Mouse (Mus musculus) liver, embryonic 14.5 days (tissue): ENCODE results near the gene Fmo2. TPM values are rescaled to one million over a fixed set of nuclear protein-coding genes. Genes with fewer than 3 reads are reported as not detected.

Source experiments
- ATAC-seq: fragments of 200-750 bp; cut with Nextera tagmentation; 2 replicates; pipeline ENCODE4 v1.8.0; 2017; ENCODE audit warnings: moderate number of reproducible peaks, mild to moderate bottlenecking, moderate library complexity; ENCODE audit not compliant: insufficient read depth
- DNase-seq, 3 experiments: peaks; one replicate each; pipeline ENCODE4 v3.0.0-alpha.2; 2012 to 2013; ENCODE audit warnings: low read depth in 3 of 3, low spot score in 3 of 3
- H3K27ac ChIP-seq: fragments of 300-500 bp; sonication (generic); 2 replicates; pipeline ENCODE4 v1.5.1; 2014; ENCODE audit warnings: moderate library complexity, mild to moderate bottlenecking, control low read depth, inconsistent platforms
- H3K27me3 ChIP-seq: fragments of 300-500 bp; sonication (generic); 2 replicates; pipeline ENCODE4 v1.6.1; 2014; ENCODE audit warnings: mild to moderate bottlenecking, low read length, moderate library complexity; ENCODE audit not compliant: control insufficient read depth, insufficient read depth
- H3K36me3 ChIP-seq: fragments of 300-500 bp; sonication (generic); replicated peaks from 2 replicates; pipeline ENCODE4 v1.6.1; 2014; ENCODE audit warnings: low read depth; ENCODE audit not compliant: control insufficient read depth, insufficient read depth
- H3K4me1 ChIP-seq, 2 experiments: fragments of 200-500 bp in 1 of 2; fragments of 300-500 bp in 1 of 2; sonication (generic) in 1 of 2; replicated peaks; 2 replicates each; pipeline ENCODE4 v1.6.1; 2012 to 2014; ENCODE audit warnings: antibody characterized with exemption in 1 of 2, inconsistent platforms in 1 of 2, low read length in 1 of 2; ENCODE audit not compliant: control insufficient read depth in 2 of 2, insufficient read depth in 2 of 2
- H3K4me2 ChIP-seq: fragments of 300-500 bp; sonication (generic); 2 replicates; pipeline ENCODE4 v1.6.1; 2014; ENCODE audit warnings: low read depth, mild to moderate bottlenecking, control low read depth, moderate library complexity
- H3K4me3 ChIP-seq, 2 experiments: fragments of 200-500 bp in 1 of 2; fragments of 300-500 bp in 1 of 2; sonication (generic) in 1 of 2; 2 replicates each; pipeline ENCODE4 v1.5.1; 2012 to 2014; ENCODE audit warnings: low read depth in 2 of 2, low read length in 2 of 2, mild to moderate bottlenecking in 2 of 2, control low read depth in 1 of 2, inconsistent platforms in 1 of 2, moderate library complexity in 1 of 2; ENCODE audit not compliant: insufficient read depth in 1 of 2
- H3K9ac ChIP-seq: fragments of 300-500 bp; sonication (generic); replicated peaks from 2 replicates; pipeline ENCODE4 v1.6.1; 2014; ENCODE audit warnings: mild to moderate bottlenecking, control low read depth, moderate library complexity
- H3K9me3 ChIP-seq: fragments of 300-500 bp; sonication (generic); 2 replicates; pipeline ENCODE4 v1.6.1; 2016; ENCODE audit warnings: low read length, mixed read lengths; ENCODE audit not compliant: control insufficient read depth
- CTCF ChIP-seq: IDR thresholded peaks from 2 replicates; pipeline ENCODE4 v1.5.1; 2016; ENCODE audit warnings: antibody characterized with exemption, low read depth, control low read depth
- EP300 ChIP-seq: IDR thresholded peaks from 2 replicates; pipeline ENCODE4 v1.6.1; 2016; ENCODE audit warnings: antibody characterized with exemption, low read depth
- WGBS: fragments of 180-500 bp; shearing (Covaris S2); extraction: QIAGEN DNeasy Blood & Tissue Kit; methylation state at CpG from one replicate; pipeline ENCODE4 v1.1.7; 2014; ENCODE audit not compliant: insufficient replicate concordance; 5-methylcytosine and 5-hydroxymethylcytosine counted together
- polyA plus RNA-seq, 2 experiments: library from polyadenylated mRNA; depleted of rRNA in 1 of 2; stranded (reverse) in 1 of 2; unstranded in 1 of 2; fragments of >200 nt; fragmentation: Nextera tagmentation in 1 of 2; extraction: Ambion mirVana in 1 of 2; gene quantifications; 2 replicates each; pipeline versions ENCODE4 v1.2.1 to v1.2.3; 2012 to 2014

The Fmo2 gene
- polyA plus RNA-seq, 2 experiments, result 0.08 to 0.27 TPM

GRCm38 (mm10) chr1:162931880-162932279, 33.4 kb upstream of the Fmo2 start:
- DNase-seq (no peak), ATAC-seq (no peak)
- H3K4me3 ChIP-seq, result no peak overlapping the region
- no peaks in the 10 kb centered on the region for H3K9me3 ChIP-seq
- H3K9ac ChIP-seq, result no peak overlapping the region
- no peaks in the 10 kb centered on the region for H3K36me3 ChIP-seq
- no peak overlapping the region for H3K4me2 ChIP-seq
- no peaks in the 10 kb centered on the region for H3K27me3 ChIP-seq
- WGBS, result 59% methylated on average over 5 of the region's 5 CpGs
- H3K27ac ChIP-seq, result no peak overlapping the region
- no peaks in the 10 kb centered on the region for H3K4me1 ChIP-seq
- TF ChIP-seq CTCF (no peak), EP300 (no peak)

DNA sequence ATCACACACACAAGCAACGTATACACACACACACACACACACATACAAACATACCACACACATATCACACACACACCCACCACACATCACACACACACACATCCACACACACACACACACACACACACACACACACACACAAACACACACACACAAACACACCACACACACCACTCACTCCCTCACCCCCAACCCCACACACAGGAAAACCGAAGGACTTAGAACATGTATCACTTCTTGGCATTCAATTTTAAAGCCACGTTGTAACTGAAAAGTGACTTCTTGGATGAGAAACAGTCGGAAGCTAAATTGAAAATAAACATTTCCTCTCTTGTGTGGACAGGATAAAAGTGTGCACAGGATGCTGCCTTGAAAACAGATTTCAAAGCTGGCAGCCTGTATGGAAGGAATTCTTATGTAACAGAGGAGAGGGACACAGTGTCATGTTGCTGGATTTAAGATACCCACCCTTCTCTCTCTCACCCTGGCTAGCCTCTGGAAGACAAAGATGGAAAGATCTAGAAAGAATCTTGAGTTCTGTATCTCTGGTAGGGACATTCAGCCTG, 32.9 kb upstream of the Fmo2 start:
- Histone ChIP-seq H3K4me1 (no peaks in the 10 kb centered on the region), H3K27me3 (no peaks in the 10 kb centered on the region), H3K27ac (no peak overlapping the region), H3K9me3 (no peaks in the 10 kb centered on the region), H3K4me3 (no peak overlapping the region), H3K36me3 (no peaks in the 10 kb centered on the region), H3K9ac (no peak overlapping the region), H3K4me2 (no peak overlapping the region)
- TF ChIP-seq CTCF (no peak), EP300 (no peak)
- 58% methylated on average over 4 of the region's 4 CpGs for WGBS
- DNase-seq, result no peak
- ATAC-seq, result no peak

DNA sequence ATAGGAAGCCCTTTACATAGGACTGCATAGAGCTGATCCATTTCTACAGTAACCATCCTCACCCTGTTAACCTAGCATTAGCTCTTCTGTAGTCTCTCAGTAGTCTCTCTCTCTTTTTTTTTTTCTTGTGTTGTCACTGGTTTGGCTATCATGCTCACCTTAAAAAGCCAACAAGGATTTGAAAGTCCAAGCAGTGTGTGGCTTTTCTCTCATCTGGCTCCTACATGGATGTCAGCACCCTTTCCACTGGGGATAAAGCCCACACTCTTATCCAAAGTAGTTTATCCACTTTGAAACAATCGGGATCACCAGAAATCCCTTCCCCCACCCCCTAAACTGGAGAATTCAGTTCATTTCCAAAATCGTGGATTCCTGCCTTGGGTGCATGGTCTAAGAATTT, 32.1 kb upstream of the Fmo2 start:
- DNase-seq (no peak), ATAC-seq (no peak)
- no peaks in the 10 kb centered on the region for H3K4me1 ChIP-seq
- no peaks in the 10 kb centered on the region for H3K9me3 ChIP-seq
- H3K4me3 ChIP-seq, result no peak overlapping the region
- H3K27ac ChIP-seq, result no peak overlapping the region
- no peaks in the 10 kb centered on the region for H3K27me3 ChIP-seq
- 50% methylated on average over 2 of the region's 2 CpGs for WGBS
- H3K9ac ChIP-seq, result no peak overlapping the region
- TF ChIP-seq CTCF (no peak), EP300 (no peak)
- no peaks in the 10 kb centered on the region for H3K36me3 ChIP-seq
- H3K4me2 ChIP-seq, result no peak overlapping the region

GRCm38 (mm10) chr1:162929146-162929545, 30.6 kb upstream of the Fmo2 start:
- Histone ChIP-seq H3K36me3 (no peaks in the 10 kb centered on the region), H3K4me2 (no peak overlapping the region), H3K27ac (no peak overlapping the region), H3K4me3 (no peak overlapping the region), H3K9ac (no peak overlapping the region), H3K9me3 (no peaks in the 10 kb centered on the region), H3K27me3 (no peaks in the 10 kb centered on the region), H3K4me1 (no peaks in the 10 kb centered on the region)
- 69% methylated on average over 3 of the region's 3 CpGs for WGBS
- DNase-seq, result no peak
- ATAC-seq, result no peak
- TF ChIP-seq CTCF (no peak), EP300 (no peak)

- no peak overlapping the region for H3K27ac ChIP-seq
- DNase-seq (no peak), ATAC-seq (no peak)
- TF ChIP-seq CTCF, result no peak
- no peak overlapping the region for H3K4me3 ChIP-seq
- no peaks in the 10 kb centered on the region for H3K4me1 ChIP-seq
- WGBS, result 36% methylated on average over 1 of the region's 1 CpGs
- no peak overlapping the region for H3K9ac ChIP-seq
- no peaks in the 10 kb centered on the region for H3K27me3 ChIP-seq
- no peak overlapping the region for H3K4me2 ChIP-seq
- no peaks in the 10 kb centered on the region for H3K36me3 ChIP-seq
- H3K9me3 ChIP-seq, result no peaks in the 10 kb centered on the region
Measured at GRCm38 (mm10) chr1:162925121-162925520, 26.6 kb upstream of the Fmo2 start.
